Mouse (Mus musculus) stomach, postnatal 0 days (tissue): ENCODE results near the gene Sh2d2a.

ENCODE experiments used
- CTCF ChIP-seq: IDR thresholded peaks from 2 replicates; pipeline ENCODE4 v1.5.1; 2016; ENCODE audit warnings: antibody characterized with exemption, low read depth, mild to moderate bottlenecking, moderate library complexity
- EP300 ChIP-seq: optimal IDR thresholded peaks from 2 replicates; pipeline ENCODE3; 2016; ENCODE audit warnings: antibody characterized with exemption

DNA sequence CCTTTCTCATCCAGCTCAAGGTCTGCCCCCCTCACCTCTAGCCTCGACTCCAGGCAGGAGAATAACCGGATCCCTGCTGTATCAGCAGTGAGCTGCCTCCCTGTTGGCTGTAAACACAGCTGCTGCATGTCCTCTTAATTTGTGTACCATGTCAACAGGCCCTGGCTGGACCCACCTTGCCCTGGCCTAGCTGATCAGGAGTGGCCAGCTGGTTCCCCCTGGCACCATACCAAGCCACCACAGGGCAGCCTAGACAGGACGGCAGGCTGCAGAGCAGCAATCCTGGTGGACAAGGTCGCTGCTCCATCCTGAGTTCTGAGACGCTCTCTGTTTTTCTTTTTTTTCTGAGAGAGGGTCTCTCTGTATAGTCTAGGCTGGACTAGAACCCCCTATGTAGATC lies 44.9 kb upstream of the Sh2d2a start:
- TF ChIP-seq CTCF: no peak
- no peak for TF ChIP-seq EP300
